Mouse (Mus musculus) small intestine, adult 2 months (tissue): ENCODE results near the gene Ptgr2.

Source experiments
- CTCF ChIP-seq: fragments of 200-500 bp; IDR thresholded peaks from 2 replicates; pipeline ENCODE4 v1.5.1; 2012; ENCODE audit warnings: low read depth, mild to moderate bottlenecking, control low read depth, inconsistent platforms, low read length, moderate library complexity, mixed read lengths; ENCODE audit not compliant: insufficient replicate concordance, insufficient read length; ENCODE audit errors: extremely low read depth
- POLR2A ChIP-seq: fragments of 200-500 bp; IDR thresholded peaks from 2 replicates; pipeline ENCODE4 v1.6.1; 2012; ENCODE audit warnings: low read depth, mild to moderate bottlenecking, control low read depth, inconsistent platforms, low read length, moderate library complexity

DNA sequence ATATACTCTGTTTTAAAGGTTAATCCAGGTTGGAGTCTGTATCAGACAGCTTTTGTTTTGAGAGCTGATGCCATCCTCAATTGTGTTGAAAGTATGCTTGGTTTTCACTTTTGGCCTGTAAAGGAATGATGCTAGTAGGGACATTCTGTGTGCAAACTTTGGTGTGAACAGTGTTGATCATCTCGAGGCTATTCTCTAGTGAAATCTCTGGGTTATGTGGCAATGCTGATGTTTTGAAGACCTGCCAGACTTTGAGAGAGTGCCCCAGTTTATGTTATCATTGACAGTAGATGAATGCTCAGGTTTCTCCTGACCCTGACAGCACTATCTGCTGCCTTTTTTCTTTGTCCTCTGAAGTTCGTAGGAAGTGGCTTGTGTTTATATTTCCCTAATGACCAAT lies 77.8 kb downstream of the Ptgr2 start:
- TF ChIP-seq POLR2A, result no peak
- TF ChIP-seq CTCF, result no peak
